Mouse (Mus musculus) erythroblast, embryonic 14.5 days (primary cell): ENCODE data around the gene Kank2.
"Not testable (repeated sequence)": the region's sequence is repeated elsewhere in the genome, so short reads cannot be mapped to it uniquely, and the experiment has no call there.

ENCODE experiments used
- GATA1 ChIP-seq: IDR thresholded peaks from 2 replicates; pipeline ENCODE4 v1.6.1; 2012; ENCODE audit warnings: low read length, inconsistent platforms, mixed read lengths
- TAL1 ChIP-seq: IDR thresholded peaks from 3 replicates; pipeline ENCODE4 v1.6.1; 2012; ENCODE audit warnings: low read length, inconsistent platforms, mixed read lengths

- not testable (repeated sequence) for TF ChIP-seq TAL1, GATA1
These were observed 12.2 kb downstream of the Kank2 start for GRCm38 (mm10) chr9:21786309-21786708.
